Mouse (Mus musculus) E14TG2a.4 (cell line): Measurements from ENCODE around the gene Lias.

Experiments used
- CTCF ChIP-seq: conservative IDR thresholded peaks from 2 replicates; pipeline ENCODE4 v1.5.1; 2014; ENCODE audit warnings: low read length
- NANOG ChIP-seq: IDR thresholded peaks from 2 replicates; pipeline ENCODE4 v1.6.1; 2014; ENCODE audit warnings: borderline replicate concordance, low read length, mixed read lengths
- POU5F1 ChIP-seq: IDR thresholded peaks from 2 replicates; pipeline ENCODE4 v1.6.1; 2014; ENCODE audit warnings: low read length, borderline replicate concordance

GRCm38 (mm10) chr5:65435363-65435805 lies 44.1 kb downstream of the Lias start:
- TF ChIP-seq CTCF (no peak), NANOG (no peak), POU5F1 (no peak)
